Mouse (Mus musculus) ovary, postnatal 14 days (tissue): ENCODE measurements at regions not wholly inside any gene's neighbourhood (a gene's known extent, or its start where the extent isn't known, plus 50 kb on each side); places are given as distances from the start of the nearest gene placed in this dataset.

ENCODE experiments used
- DNase-seq: peaks from one replicate; pipeline ENCODE4 v3.0.0; 2022; ENCODE audit warnings: low spot score

DNA sequence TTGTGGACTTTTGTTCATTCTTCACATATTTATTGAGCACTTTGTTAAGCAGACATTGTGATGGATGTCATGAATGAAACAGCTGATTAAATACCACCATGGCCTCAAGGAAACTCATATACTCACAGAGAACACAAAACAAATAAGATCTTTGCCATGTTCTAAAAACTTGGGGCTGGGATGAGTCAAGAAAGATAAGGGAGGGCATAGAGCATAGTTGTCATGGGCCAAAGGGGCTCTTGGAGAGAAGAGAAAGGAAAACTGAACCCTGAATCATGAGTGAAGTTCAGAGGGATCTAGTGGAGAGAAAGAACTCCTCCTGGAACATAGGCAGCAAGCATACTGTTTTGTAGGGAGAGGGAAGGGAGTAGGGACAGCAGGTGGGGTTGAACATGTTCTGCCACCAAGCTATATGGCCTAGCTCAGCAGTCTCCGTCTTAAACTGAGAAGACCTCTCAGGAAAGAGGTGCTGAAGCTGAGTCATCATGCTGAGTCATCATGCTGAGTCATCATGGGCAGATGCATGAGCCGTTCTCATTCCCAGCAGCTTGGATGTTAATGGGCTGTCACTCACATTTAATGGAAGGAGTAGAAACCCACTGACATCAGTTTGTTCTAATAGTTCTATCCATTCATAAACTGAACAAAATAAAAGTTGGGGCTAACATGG is 69.6 kb downstream of the Cetn3 start:
- no peak for DNase-seq

DNA sequence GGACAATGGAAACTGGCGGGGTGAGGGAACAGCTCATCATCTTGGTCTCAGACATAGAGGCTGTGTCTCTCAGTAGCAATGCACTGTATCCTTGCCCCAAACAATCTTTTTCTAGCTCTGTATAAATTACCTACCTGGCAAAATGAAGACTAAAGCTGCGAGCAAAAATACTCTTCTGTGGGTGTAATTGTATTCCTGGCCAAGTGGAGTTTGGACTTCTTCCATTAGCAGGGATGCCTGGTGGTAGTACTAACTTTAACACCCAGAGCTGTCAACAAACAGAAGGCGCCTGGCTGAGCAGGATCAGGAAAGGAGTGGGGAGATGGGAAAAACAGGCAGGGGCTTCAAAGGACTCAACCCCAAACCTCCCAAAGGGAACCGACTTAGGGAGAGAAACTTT is 73.2 kb downstream of the Cetn3 start:
- no peak for DNase-seq

DNA sequence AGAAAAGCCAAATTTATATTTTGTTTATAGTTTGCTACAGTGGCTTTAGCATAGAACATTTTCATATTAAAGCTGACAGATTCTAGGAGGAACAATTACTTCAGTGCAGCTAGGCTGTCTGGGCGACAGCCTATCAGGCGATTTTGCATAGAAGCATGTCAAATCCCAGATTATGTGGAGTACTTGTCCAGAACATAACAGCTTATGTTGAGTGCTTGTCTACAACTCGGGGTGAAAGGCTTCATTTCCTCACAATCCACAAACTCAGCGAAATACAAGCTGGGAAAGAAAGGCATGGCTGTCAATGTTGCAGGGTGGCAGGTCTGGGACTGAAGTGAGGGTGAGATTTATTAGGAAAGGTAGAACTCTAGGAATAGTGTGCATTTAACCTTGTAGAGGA is 77.8 kb downstream of the Cetn3 start:
- no peak for DNase-seq

DNA sequence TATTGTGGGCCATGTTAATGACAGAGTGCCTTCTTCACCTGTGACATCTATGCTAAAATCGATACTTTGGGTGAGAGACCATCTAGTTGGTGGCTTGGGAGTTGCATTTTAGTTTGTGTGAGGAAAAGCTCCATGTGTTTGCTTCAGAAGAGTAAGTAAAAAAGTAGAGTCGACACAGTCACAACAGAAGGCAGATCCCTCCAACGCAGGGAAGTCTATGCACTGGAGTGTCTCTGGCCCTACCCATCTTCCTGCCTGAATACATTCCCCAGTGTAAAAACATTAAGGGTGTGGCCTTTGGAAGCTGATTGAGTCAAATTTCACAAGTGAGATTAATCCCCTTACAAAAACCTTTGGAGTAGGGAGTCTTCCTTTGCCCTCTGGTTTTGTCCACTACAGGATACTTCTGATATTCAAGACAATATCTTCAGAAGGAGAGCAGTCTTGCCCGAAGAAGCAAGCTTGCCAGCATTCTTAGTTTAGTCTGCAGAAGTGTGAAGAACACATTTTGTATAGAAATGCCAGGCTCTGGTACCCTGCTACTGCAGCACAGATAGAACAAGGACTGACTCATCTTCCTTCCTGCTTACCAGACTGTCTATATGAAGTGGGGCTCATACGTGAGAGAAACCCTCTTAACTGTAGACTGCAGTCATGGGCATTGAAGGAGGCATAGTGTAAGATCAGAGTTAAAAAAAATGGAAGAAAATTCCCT is 79.2 kb downstream of the Cetn3 start:
- DNase-seq: no peak

DNA sequence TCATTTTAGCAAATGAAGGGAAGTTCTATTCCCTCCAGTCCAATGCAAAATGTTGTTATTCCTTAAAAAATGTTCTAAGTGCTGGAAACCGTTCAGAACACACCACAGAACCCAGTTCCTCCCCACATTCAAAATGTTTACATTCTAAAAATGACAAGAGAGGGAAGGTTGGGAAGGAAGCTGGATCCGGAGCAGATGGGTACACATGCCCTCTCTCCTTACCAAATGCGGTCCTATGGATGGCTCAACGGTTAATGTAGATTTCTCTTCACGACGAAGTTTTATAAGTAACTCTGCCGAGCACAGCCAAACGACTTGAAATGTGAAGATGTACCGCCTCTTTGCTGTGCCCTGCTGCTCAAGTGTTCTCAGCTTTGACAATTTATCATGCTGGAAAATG is 88.3 kb downstream of the Cetn3 start:
- DNase-seq: no peak

DNA sequence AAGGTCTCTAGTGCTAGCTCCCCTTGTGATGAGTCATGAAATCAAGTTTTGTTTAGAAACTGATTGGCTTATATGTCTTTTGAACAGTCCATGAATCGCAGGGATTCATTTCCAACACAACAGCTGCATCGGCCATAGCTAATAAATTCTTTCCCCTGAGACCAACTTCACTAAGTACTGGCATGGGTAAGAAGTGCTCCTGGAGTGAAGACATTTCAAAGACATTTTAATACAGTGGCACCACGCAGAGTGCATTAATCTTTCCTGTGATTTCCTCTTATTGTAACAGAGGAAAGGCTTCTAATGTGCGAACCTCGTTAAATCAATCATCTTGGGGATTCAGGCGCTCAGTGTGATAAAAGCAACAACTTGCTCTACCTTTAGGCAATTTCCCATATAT is 103.0 kb downstream of the Cetn3 start:
- DNase-seq: no peak

DNA sequence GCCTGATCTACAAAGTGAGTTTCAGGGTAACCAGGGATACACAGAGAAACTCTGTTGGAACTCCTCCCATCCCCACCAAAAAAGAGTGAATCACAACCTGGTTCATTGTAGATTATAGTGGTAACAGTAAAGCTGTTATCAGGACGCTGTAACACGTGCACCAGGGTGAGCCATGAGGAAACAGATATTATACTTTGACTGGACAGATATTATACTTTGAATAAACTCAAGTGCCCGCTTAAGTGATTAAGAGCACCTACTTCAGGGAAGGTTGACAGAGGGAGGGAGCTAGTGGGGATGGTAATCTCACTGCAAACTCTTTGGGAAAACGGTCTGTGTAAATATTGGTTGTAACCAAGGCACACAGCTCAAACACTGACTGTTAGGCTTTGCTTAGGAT is 147.4 kb downstream of the Cetn3 start:
- DNase-seq: no peak

DNA sequence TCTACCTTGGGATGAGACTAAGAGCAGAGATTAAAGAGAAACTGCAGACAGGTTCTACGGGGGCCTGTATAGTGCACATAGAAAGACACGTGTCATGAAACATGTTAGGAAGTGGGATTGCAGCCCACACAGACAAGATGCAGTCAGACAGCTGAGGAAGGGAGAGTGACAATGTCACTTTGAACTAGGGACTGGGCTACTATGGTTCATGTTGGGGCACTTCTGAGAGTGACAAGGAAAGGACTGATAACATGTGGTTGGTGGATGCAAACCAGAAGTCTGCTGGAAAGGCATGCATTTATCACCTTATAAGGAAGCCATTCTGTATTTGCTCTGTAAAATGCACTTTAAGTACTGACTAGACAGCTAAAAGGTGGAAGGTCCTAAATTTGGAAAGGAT is 148.3 kb downstream of the Cetn3 start:
- no peak for DNase-seq

DNA sequence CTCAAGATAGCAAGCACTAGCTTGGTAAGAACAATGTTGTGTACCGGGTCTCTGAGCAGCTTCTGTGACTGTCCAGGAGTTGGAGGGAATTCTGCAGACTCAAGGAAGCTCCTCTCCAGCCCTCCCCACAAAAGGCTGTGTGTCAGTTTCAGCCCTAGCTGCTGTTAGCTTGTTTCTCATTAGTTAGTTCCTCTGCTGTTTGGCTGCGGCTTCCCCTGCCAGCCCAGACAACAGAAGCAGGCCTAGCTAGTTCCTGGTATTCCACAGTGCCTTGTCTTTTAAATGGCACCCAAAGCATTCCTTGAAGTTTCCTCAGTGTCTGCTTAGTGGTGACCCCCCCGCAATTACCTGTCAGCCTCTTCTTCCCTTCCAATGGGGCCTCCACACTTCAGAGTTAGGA is 154.2 kb downstream of the Cetn3 start:
- DNase-seq: no peak

DNA sequence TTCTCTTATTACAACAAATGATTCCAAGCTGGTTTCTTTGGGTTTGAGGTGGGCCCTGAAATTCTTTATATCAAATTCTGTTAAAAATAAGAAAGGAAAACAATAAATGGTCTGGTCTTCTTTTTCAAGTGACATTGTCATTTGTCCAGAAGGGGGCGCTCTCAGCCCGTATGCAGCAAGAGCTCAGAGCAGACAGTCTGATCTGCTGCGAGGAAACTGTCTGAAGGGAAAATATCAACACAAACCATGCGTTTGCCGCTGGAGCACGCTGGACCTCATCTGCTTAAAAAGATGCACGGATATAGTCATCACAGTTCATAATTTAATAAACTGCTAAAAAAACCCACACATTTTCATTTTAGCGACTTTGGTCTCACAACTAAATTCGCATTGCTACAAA is 161.2 kb downstream of the Cetn3 start:
- DNase-seq: peak; percentile 79

DNA sequence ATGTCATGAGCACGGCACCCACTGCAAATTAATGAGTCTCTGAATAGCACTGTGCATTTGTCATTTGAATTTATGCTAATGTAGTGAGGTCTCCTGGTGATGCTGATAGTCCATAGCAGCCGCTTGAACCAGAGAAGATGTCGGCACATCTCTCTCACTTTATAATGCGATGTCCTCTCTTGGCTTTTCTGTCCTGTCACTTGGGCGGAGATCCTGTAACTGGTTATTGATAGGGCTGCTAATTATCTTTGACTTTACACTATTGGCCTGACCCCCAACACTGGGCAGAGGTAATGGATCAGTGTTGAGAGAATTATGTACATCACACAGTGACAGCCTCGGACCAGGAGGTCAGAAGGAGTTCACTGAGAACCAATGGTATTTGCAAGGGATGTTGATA is 161.6 kb downstream of the Cetn3 start:
- DNase-seq: no peak

DNA sequence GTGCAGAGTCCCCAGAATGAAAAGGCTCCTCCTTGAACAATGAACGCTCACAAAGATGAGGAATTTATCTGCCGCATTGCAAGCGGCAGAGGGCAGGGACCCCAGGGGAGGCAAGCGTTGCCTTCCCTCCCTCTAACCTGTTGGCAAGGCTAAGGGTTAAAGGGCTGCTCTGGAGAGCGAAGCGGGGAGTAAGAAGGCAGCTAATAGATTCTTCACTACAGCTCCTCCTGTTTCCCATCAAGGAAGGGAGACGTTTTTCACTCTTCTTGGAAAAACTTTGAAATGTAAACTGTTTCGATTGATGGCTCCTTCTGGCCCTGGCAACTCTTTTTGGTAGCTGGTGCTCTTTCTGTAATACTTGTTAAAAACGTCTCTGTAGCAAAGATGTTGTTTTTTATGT is 162.9 kb downstream of the Cetn3 start:
- DNase-seq: no peak

DNA sequence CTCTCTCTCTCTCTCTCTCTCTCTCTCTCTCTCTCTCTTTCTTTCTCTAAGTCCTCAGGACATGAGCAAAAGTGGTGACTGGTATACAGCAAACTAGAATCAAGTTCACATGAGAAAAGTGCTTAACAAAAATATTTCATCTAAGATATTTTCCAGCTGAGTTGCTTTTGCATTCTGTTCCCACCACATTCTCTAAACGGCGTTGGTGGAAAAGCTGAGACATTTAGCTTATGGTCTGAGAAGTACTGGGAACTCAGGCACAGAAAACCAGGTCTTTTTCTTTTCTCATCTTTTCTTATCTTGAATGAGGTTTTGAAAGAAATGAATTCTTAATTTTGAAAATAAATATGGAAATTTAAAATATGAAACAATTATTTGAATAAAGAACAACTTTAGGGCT is 182.6 kb downstream of the Cetn3 start:
- DNase-seq: no peak

DNA sequence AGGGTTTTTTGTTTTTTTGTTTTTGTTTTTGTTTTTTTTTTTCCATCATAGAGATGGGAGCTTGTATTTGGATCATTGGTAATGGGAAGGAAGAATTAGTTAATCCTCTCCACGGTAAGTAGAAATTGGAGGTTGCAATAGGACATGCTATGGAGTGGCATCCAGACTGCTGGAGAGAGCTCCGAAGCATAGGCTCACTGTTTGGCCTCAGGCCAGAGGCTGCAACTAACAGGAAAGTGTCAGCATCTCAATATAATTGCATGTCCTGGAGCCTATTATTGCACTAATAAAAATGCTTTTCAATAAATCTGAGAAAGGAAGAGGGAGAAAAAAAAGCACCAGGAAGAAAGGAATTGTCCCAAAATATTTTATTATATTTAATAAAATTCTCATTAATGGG is 193.0 kb downstream of the Cetn3 start:
- DNase-seq: no peak

DNA sequence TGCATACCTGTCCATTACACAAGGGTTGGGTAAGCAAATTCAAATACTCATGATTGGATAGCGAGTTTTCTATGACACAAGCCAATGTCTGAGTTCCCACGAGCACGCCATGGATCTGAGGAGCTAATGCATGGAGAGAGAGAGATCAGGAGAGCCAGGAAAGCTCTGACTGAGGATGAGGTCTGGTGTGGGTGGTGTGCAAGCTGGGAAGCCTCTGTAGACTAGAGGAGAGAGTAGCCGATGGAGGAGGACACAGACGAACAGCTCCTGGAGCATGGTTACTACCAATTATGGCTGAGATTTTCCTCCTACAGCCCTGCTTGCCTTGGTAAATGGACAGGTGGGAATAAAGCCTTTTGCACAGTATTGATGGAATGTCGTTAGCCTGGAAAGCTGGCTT is 195.1 kb downstream of the Cetn3 start:
- no peak for DNase-seq

DNA sequence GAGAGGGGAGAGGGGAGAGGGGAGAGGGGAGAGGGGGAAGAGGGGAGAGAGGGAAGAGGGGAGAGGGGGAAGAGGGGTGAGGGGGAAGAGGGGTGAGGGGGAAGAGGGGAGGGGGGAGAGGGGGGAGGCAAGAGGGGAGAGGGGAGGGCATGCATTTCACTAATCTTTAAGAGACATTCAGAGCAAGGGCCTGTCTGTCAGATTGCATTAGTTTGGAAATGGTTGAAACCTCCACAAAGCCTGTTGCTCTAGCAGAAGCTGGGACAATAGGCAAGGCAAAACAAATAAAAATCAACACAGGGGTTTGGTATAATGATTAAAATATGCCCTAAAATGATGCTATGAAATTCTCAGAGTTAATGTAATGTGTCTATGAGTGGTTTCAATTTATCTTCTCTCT is 196.4 kb downstream of the Cetn3 start:
- no peak for DNase-seq

DNA sequence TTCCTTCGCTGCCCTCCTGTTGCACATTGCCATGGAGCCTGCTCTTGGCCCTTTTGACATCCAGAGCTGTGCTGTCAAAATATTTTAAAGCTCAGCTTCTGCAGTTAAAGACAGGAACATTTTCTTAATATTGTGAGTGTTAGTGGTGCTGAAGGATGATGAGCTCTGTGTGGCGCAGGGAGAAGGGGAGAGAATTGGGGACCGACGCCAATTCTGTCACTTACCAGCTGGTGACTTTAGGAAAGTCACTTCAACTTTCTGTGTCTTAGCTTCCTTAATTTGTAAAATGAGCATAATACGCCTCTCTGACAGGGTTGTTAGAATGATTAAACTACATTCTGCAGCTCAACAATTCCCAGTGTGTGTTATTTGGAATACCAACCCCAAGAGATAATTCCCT is 197.2 kb downstream of the Cetn3 start:
- no peak for DNase-seq

DNA sequence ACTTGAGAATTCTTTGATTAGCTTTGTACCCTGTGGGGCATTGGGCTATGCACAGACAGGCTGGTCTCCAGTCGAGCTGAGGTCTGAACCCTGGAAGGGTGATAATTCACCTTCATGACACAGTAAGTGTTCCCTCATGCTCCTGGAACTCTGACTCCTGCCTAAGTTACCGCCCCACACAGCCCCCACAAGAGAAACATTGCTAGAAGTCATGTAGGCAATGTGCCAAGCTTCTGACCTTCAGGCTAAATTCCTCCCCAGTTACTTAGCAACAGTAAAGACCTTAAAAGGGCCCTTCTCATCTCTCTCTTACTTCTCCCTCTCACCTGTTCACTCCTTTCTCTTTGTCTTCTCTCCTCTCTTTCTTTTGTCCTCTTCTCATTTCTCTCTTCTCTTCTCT is 199.6 kb downstream of the Cetn3 start:
- DNase-seq: no peak

DNA sequence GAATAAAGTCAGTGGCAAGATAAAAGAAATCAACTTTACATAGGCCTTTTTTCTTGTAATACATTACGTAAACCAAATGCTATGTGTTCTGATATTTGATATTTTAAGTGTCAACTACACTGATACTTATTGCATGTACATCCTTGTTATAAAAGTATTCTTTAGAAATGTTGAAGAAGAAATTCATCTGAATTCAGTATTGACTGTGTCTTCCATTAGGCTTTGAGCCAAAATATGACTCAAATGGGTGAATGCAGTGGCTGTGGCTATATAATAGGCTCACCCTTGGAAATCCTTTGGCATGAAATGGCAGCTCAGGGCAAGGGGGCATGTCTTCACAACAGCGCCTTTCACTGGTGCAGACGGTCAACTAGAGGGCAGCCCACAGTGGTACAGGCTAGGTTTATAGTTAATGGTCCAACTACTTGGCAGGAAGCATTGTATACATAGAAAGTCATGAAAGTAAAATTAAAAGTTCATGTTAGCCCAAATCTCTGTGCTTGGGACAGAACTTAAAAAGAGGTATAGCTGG is 217.9 kb downstream of the Cetn3 start:
- DNase-seq: no peak

DNA sequence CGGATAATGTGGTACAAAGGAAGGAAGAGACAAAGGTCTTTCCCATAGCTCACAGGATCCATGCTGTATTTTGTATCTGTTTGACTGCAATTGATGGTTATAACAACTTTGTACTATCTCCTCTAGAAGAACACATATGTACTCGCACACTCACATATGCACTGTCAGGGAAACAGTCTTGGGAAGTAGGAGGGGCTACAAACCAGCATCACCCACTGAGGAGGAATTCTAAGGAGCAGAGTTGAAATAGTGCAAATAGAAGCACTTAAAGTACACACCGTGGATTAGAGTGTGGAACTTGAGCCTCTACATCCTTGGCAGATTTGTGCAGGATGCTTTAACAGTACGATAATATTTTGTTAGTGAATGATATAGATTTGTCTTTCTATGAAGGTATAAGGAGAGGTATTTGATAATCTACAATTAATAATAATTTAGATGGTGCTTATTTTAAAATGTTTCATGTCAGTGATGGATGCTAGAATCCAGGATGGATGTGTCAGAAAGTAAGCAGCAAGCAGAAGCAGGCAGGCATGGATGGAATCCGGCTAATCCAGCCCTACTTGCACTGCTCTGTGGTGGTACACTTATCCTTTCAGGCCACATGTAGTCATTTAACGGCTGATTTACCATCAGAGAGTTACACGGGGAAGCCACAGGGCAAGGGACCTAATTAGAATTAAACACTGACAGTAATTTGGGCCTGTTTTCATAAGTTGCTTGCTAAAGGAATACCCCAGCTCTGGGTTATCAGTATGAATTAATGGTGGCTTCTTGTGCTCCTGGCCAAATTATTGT is 223.3 kb downstream of the Cetn3 start:
- DNase-seq: no peak

DNA sequence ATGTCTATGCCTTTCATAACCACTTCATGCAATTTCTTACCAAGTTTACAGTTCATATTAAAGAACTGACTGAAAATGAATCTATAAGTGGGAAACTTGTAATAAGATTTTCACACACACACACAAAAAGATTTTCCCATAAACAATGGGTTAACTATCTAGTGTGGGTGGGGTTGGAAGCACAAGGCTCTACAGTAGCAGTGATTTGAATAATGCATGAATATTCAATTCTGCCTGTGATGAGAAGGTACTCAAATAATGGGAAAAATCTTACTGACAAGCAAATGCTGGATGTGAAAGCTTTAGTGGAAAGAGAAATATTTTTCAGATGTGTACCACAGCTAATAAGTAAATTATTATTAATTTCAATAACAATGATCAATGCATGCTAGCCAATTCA is 224.3 kb downstream of the Cetn3 start:
- DNase-seq: no peak

DNA sequence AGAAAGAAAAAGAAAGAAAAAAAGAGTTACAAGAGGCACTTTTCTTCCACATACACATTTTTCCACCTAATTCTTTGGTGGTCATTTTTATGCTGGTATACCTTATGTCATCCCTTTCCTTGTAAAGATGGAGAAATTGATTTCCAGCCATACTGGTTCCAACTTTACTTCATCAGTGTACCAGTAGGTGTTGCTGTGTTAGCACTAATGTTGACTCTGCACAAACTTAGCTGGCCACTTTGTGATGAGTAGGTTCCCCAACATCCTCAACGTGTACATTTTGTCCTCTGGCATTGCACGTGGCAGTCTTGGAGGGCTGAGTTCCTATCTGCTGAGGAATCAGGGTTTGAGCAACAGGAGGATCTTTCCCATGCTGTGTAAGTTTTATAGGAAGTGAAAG is 256.7 kb downstream of the Cetn3 start:
- no peak for DNase-seq

DNA sequence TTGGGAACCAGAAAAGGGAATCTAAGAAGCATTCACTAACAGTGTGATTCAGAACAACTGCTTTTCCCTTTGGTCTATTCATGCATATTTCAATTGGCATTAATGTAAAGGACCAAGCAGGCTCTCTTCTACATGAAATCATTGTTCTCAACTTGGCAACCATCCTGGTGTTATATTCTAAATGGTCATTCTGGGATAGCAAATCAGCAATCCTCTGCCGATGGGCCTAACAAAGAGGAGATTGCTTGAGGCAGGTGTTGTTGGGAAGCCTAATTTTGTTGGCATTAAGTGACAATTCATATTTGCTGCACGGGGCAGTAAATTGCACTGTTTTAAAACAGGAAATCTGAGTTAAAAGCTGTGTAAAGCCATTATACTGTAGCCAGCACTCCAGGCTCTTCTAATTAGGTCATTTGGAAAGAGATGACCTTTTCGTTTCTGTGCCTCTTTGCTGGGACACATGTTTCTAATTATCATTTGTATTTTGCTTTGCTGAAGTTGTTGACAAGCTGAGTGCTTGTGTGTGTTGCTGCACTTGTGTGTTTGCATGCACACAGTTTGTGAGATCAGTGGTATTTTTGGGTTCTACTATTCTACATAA is 275.4 kb downstream of the Cetn3 start:
- DNase-seq: no peak
